Mouse (Mus musculus) erythroblast, embryonic 14.5 days (primary cell): ENCODE results near the gene Gpld1. TPM values are rescaled to one million over a fixed set of nuclear protein-coding genes. Genes with fewer than 3 reads are reported as not detected.

Experiments used
- H3K27me3 ChIP-seq: 2 replicates; pipeline ENCODE4 v1.6.1; 2012; ENCODE audit warnings: inconsistent platforms; ENCODE audit not compliant: control insufficient read depth
- H3K36me3 ChIP-seq: 2 replicates; pipeline ENCODE4 v1.6.1; 2012; ENCODE audit warnings: mild to moderate bottlenecking, inconsistent platforms; ENCODE audit not compliant: control insufficient read depth
- H3K4me1 ChIP-seq: 2 replicates; pipeline ENCODE4 v1.6.1; 2012; ENCODE audit warnings: inconsistent platforms; ENCODE audit not compliant: control insufficient read depth
- H3K4me3 ChIP-seq: replicated peaks from 2 replicates; pipeline ENCODE3; 2012; ENCODE audit warnings: moderate library complexity, mild to moderate bottlenecking, inconsistent platforms
- H3K9me3 ChIP-seq: 2 replicates; pipeline ENCODE4 v1.6.1; 2012; ENCODE audit warnings: low read length, inconsistent platforms, mixed read lengths; ENCODE audit not compliant: control insufficient read depth
- GATA1 ChIP-seq: IDR thresholded peaks from 2 replicates; pipeline ENCODE4 v1.6.1; 2012; ENCODE audit warnings: low read length, inconsistent platforms, mixed read lengths
- TAL1 ChIP-seq: IDR thresholded peaks from 3 replicates; pipeline ENCODE4 v1.6.1; 2012; ENCODE audit warnings: low read length, inconsistent platforms, mixed read lengths
- polyA plus RNA-seq: library from polyadenylated mRNA; stranded (reverse); fragments of >175 nt; gene quantifications from 2 replicates; pipeline ENCODE4 v1.2.3, GENCODE M21; 2012

Gpld1 gene
- polyA plus RNA-seq, 1 experiment = not detected

DNA sequence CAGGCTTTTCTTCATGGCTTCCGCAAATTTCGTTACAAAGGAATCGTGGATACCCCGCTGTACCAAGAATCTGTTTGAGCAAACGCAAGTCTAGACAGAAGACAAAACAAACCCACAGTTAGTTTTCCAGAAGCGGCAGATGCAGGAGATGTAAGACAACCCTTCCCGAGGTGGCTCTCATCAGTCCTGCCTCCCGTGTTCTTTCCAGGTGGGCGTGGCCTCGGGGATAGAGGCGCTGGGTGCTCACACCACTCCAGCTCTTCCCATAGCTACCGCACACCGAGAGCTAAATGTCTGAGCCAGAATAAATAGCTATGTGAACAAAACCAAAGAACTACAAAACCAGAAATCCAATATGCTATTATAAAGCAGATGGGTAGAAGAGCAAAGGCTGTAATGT, 27.1 kb upstream of the Gpld1 start:
- TF ChIP-seq GATA1 (no peak), TAL1 (no peak)
- Histone ChIP-seq H3K4me1 (no peaks in the 10 kb centered on the region), H3K4me3 (no peak overlapping the region), H3K27me3 (no peaks in the 10 kb centered on the region), H3K36me3 (no peaks in the 10 kb centered on the region; the same call in 1 of the 2 replicates), H3K9me3 (no peaks in the 10 kb centered on the region)

DNA sequence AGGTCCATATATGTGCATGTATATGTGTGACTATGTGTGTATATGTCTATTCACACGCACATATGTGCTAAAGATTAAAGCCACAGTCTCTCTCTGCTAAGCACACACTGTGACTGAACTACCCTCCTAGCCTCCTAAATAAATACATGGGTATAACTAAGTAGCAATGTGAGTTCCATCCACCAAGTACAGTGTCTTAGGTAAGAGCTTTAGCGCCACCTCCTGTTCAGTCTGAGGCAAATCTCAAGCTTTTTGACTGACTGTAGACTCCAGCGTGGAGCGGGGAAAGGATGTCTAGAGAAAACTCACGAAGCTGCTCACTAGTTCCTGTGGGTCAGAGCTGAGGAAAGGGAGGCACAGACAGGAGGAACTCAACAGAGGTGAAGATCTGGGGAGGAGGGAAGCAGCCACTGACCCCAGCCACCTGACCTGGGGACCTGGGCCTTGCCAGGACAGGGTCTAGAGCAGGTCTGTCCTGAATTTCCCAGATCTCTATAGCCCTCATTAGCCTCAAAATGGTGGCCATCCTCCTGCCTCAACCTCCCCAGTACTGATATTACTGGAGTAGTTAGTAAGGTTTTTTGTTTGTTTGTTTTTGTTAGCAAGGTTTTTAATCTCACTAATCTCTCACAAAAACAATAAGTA, 22.5 kb upstream of the Gpld1 start:
- Histone ChIP-seq H3K27me3 (no peaks in the 10 kb centered on the region), H3K4me3 (no peak overlapping the region), H3K9me3 (no peaks in the 10 kb centered on the region), H3K36me3 (no peaks in the 10 kb centered on the region; the same call in 1 of the 2 replicates), H3K4me1 (no peaks in the 10 kb centered on the region)
- TF ChIP-seq TAL1 (no peak), GATA1 (no peak)

DNA sequence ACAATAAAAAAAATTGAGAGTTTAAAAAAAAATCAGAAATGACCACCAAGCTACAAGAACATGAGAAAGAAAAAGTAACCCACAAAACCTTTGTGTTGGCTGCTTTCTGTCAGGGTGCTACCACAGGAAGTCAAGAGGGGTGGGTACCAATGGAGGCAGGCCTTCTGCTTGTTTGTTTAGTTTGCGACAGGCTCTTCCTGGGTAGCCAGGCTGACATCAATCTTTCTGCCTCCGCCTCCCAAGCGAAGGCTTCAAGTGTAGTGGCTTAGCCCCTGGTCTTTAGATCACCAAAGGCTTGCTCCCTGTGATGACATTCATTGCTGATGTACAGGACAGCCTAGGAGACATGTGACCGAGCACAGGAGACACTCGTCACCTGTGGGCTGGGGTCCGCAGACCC, 21.7 kb upstream of the Gpld1 start:
- TF ChIP-seq GATA1 = no peak
- TF ChIP-seq TAL1 = no peak
- Histone ChIP-seq H3K36me3 (no peaks in the 10 kb centered on the region; the same call in 1 of the 2 replicates), H3K4me3 (no peak overlapping the region), H3K4me1 (no peaks in the 10 kb centered on the region), H3K9me3 (no peaks in the 10 kb centered on the region), H3K27me3 (no peaks in the 10 kb centered on the region)

DNA sequence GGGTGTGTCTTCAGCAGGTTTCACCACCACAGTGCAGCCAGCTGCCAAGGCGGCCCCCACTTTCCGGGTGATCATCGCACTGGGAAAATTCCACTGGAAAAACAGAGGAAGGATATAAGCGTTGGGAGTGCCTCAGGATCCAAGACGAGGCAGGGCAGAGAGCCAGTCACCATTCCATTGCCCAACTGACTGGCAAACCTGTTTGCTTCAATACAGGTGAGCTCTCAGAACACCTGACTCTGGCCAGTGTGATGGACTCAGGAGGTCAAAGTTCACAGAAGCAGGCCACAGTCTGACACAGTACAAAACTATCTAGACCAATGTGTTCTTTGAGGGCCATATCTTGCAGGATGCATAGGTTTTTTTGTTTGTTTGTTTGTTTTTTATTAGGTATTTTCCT, 19.0 kb upstream of the Gpld1 start:
- no peaks in the 10 kb centered on the region for H3K27me3 ChIP-seq
- TF ChIP-seq TAL1 (no peak), GATA1 (no peak)
- no peak overlapping the region for H3K4me3 ChIP-seq
- H3K4me1 ChIP-seq = no peaks in the 10 kb centered on the region
- no peaks in the 10 kb centered on the region for H3K9me3 ChIP-seq
- no peaks in the 10 kb centered on the region; the same call in 1 of the 2 replicates for H3K36me3 ChIP-seq

DNA sequence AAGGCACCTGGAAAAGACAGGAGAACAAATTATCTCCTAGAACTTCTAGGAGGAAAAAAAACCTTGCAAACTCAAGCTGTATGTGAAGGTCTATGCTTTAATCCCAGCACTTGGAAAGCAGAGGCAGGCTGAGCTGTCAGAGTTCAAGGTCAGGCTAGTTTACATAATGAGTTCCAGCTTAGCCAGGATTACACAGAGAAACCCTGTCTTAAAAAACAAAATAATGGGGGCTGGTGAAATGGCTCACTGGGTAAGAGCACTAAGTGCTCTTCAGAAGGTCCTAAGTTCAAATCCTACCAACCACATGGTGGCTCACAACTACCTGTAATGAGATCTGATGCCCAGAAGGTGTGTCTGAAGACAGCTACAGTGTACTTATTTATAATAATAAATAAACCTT, 12.4 kb upstream of the Gpld1 start:
- Histone ChIP-seq H3K4me3 (no peak overlapping the region), H3K4me1 (peaks cover 3% of the 10 kb centered on the region), H3K27me3 (peaks cover 6% of the 10 kb centered on the region), H3K9me3 (no peaks in the 10 kb centered on the region), H3K36me3 (no peaks in the 10 kb centered on the region; the same call in 1 of the 2 replicates)
- no peak for TF ChIP-seq GATA1
- TF ChIP-seq TAL1 = no peak

DNA sequence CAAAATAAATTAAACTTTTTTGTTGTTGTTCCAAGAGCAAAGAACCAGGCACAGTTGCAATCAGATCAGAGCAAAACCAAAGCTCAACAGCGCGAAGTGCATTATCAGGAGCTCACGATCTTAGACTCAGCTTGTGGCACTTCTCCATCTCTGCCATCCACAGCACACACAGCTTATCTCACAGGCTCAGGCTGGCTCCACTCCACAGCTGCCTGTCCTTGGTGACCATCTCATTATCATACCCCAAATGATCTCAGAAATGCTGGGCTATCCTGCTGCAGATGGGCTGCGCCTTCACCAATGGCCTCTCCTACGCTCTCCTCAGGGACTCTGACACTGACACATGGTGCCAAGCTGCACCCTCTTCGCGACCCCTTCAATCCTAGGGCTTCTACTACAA, 9.8 kb upstream of the Gpld1 start:
- peaks cover 32% of the 10 kb centered on the region for H3K27me3 ChIP-seq
- peaks cover 7% of the 10 kb centered on the region for H3K4me1 ChIP-seq
- no peak overlapping the region for H3K4me3 ChIP-seq

DNA sequence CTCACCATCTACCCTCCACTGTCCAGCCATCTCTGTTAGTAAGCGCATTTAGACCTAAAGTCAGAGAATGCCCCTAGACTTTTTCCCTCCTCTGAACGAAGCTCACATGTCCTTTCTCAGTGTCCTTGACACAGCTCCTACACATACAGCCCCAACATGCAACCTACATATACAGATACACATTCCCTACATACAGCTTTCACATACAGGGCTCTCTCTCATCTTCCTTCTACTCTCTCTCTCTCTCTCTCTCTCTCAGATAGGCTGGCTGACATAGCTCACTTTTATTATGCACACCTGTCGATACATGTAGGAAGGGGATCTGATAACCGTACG, 6.2 kb upstream of the Gpld1 start:
- peaks cover 49% of the 10 kb centered on the region for H3K27me3 ChIP-seq
- peaks cover 7% of the 10 kb centered on the region for H3K4me1 ChIP-seq
- H3K9me3 ChIP-seq = peaks cover 2% of the 10 kb centered on the region; the same call in 1 of the 2 replicates
- H3K4me3 ChIP-seq = peak overlapping the region; percentile 60
- TF ChIP-seq TAL1 = no peak
- TF ChIP-seq GATA1 = no peak
- no peaks in the 10 kb centered on the region for H3K36me3 ChIP-seq

More for the DNA sequence above, 9.8 kb upstream of the Gpld1 start:
- peaks cover 2% of the 10 kb centered on the region; the same call in 1 of the 2 replicates for H3K9me3 ChIP-seq
- no peak for TF ChIP-seq TAL1
- no peak for TF ChIP-seq GATA1
- H3K36me3 ChIP-seq = no peaks in the 10 kb centered on the region

DNA sequence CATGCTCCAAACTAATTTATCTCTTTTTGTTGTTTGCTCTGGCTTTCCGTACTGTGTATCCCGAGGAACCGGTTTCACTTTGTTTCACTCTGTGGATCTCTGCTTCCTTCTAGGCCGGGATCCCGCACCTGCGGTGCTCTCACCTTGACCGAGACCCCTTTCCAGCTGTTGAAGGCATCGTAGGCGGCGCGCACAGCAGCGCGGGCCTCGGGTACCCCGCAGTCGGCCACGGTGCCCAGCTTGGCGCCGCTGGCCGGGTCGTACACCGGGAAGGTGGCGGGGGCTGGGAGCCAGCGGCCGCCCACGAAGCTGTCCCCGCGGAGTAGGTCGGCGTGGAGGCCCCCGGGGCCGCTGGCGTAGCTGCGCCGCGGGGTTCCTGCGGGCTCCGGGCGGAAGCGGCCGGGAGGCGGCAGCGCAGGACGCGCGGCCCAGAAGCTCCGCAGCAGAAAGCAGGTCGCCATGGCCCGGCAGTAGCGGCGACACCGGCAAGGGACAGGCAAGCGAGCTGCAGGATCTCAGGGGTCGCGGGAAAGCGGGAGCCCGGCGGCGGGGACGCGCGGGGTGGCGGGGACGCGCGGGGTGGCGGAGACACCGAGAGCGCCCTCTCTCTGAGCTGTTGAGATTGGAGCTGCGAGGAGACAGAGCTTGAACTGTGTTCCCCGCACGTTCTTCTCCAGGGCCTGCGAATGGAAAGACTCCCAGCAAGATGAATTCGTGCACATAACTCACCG, 5.7 kb upstream of the Gpld1 start, which contains the start of gene Aldh5a1:
Gene Aldh5a1, minus strand, starts transcription at position 554 of the 731 bp plus-strand sequence.
- Histone ChIP-seq H3K27me3 (peaks cover 49% of the 10 kb centered on the region), H3K4me1 (peaks cover 7% of the 10 kb centered on the region), H3K4me3 (peak within 1 kb of the TSS; percentile 60), H3K9me3 (peaks cover 2% of the 10 kb centered on the region; the same call in 1 of the 2 replicates), H3K36me3 (no peaks in the 10 kb centered on the region)
- no peak for TF ChIP-seq TAL1

DNA sequence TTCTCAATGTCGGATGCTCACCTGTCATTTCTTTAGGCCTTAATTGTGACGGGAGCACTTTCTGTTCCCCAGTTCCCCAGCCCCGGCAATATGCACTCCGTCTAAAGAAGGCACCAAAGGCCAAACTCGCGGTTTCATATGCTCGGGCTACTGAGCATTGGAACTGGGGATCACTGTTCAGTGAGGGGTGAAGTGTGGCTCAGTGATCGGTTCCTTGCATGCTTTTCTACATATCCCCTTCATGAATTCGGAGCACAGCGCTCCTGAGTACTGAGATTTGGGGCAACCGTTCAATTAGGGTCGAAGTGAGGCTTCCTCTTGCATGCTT, 5.1 kb upstream of the Gpld1 start:
- Histone ChIP-seq H3K9me3 (peaks cover 2% of the 10 kb centered on the region; the same call in 1 of the 2 replicates), H3K4me1 (peaks cover 7% of the 10 kb centered on the region), H3K36me3 (no peaks in the 10 kb centered on the region), H3K27me3 (peaks cover 49% of the 10 kb centered on the region), H3K4me3 (peak overlapping the region; percentile 60)
- TF ChIP-seq GATA1 = no peak
